ENCODE assay signal across 9 mouse cellular contexts in the genomic region with DNA sequence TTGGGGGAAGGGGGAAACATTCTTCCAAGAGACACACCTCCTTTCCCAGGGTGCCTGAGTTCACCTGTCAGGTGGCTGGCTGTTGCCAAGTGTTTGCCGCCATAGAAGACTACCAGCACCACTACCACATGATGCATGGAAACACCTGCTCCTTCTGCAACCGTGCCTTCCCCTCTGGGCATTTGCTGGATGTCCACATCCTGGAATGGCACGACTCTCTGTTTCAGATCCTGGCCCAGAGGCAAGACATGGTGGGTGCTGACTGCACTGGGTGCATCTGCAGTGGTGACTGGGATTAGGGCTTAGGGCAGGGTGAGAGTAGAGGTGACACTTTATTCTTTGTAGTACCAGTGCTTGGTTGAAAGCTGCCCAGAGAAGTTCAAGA. TPM values are rescaled to one million over a fixed set of nuclear protein-coding genes. Genes with fewer than 3 reads are reported as not detected.
A peak's percentile ranks its signal among the peaks of the same experiment; 100 is the strongest.
DNase-seq lines count a peak whose midpoint lies in the region; ATAC-seq and TF ChIP-seq lines count a peak whose summit lies in the region.
"Had no signal": no experiment of that assay in that cellular context is flagged by ENCODE, and none has a peak within 500 bp of the region (broad histone marks: within the 10 kb centered on the region; RNA-seq: fewer than 3 reads in every experiment).

No protein-coding gene starts in this region.

- H3K27ac ChIP-seq in lung, embryonic 14.5 days (ENCODE audit: low read depth): no peak overlapping the region
- no peak overlapping the region for H3K27ac ChIP-seq in limb, embryonic 12.5 days
- no peak overlapping the region for H3K27ac ChIP-seq in small intestine, adult 2 months (ENCODE audit: insufficient read depth, low read depth, low read length)

- peak overlapping the region; percentile 82 for H3K4me3 ChIP-seq in lung, embryonic 14.5 days (ENCODE audit: low read depth, low read length)
- H3K4me3 ChIP-seq in erythroblast, embryonic 14.5 days (replicated peaks): peak overlapping the region; percentile 77
- peak overlapping the region; percentile 83 for H3K4me3 ChIP-seq in limb, embryonic 12.5 days (replicated peaks)
- peak overlapping the region; percentile 72 for H3K4me3 ChIP-seq in small intestine, adult 2 months (ENCODE audit: low read depth, low read length)

- no peak for TF ChIP-seq POLR2A in small intestine, adult 2 months (IDR thresholded peaks at IDR 0.05; ENCODE audit: low read depth, low read length)

- peaks cover 31% of the 10 kb centered on the region for H3K36me3 ChIP-seq in lung, embryonic 14.5 days (ENCODE audit: insufficient read depth)
- H3K36me3 ChIP-seq in erythroblast, embryonic 14.5 days (ENCODE audit: control insufficient read depth): peaks cover 71% of the 10 kb centered on the region
- peaks cover 53% of the 10 kb centered on the region for H3K36me3 ChIP-seq in limb, embryonic 12.5 days
- H3K36me3 ChIP-seq in small intestine, adult 2 months (ENCODE audit: control insufficient read depth, insufficient read depth, low read length): peaks cover 17% of the 10 kb centered on the region

- no peaks in the 10 kb centered on the region for H3K9me3 ChIP-seq in lung, embryonic 14.5 days (ENCODE audit: low read depth, low read length)
- no peaks in the 10 kb centered on the region for H3K9me3 ChIP-seq in erythroblast, embryonic 14.5 days (ENCODE audit: control insufficient read depth, low read length)
- H3K9me3 ChIP-seq in limb, embryonic 12.5 days: no peaks in the 10 kb centered on the region

- no peak for TF ChIP-seq CTCF in lung, embryonic 14.5 days (IDR thresholded peaks at IDR 0.05; ENCODE audit: low read depth)
- TF ChIP-seq CTCF in small intestine, adult 2 months (IDR thresholded peaks at IDR 0.05; ENCODE audit: extremely low read depth, insufficient read length, insufficient replicate concordance, low read depth, low read length): no peak

- H3K9ac ChIP-seq in lung, embryonic 14.5 days: peak overlapping the region; percentile 38; the same call in 1 of the 2 replicates
- peak overlapping the region; percentile 82; the same call in 1 of the 2 replicates for H3K9ac ChIP-seq in limb, embryonic 12.5 days (replicated peaks)

- H3K4me1 ChIP-seq in lung, embryonic 14.5 days (ENCODE audit: insufficient read depth): 0 out of 2 replicates have a peak, but pooled peaks cover 7% of the 10 kb centered on the region
- peaks cover 35% of the 10 kb centered on the region for H3K4me1 ChIP-seq in erythroblast, embryonic 14.5 days (ENCODE audit: control insufficient read depth)
- H3K4me1 ChIP-seq in limb, embryonic 12.5 days (replicated peaks): peaks cover 21% of the 10 kb centered on the region
- peaks cover 10% of the 10 kb centered on the region; the same call in 1 of the 2 replicates for H3K4me1 ChIP-seq in small intestine, adult 2 months (ENCODE audit: control insufficient read depth, insufficient read depth, insufficient read length, low read length)

- no peaks in the 10 kb centered on the region for H3K27me3 ChIP-seq in lung, embryonic 14.5 days (ENCODE audit: insufficient read depth, low read length)
- no peaks in the 10 kb centered on the region for H3K27me3 ChIP-seq in erythroblast, embryonic 14.5 days (ENCODE audit: control insufficient read depth)
- H3K27me3 ChIP-seq in limb, embryonic 12.5 days: no peaks in the 10 kb centered on the region
- no peaks in the 10 kb centered on the region for H3K27me3 ChIP-seq in small intestine, adult 2 months (ENCODE audit: control insufficient read depth, insufficient read depth, low read length)

- H3K4me2 ChIP-seq in lung, embryonic 14.5 days: peak overlapping the region; percentile 92
- H3K4me2 ChIP-seq in limb, embryonic 12.5 days: peak overlapping the region; percentile 87

- 54% methylated on average over 3 of the region's 3 CpGs for WGBS in lung, embryonic 14.5 days
- 63% methylated on average over 3 of the region's 3 CpGs for WGBS in limb, embryonic 12.5 days
- WGBS in small intestine, adult 2 months: 22% methylated on average over 3 of the region's 3 CpGs

- ATAC-seq in lung, embryonic 14.5 days (ENCODE audit: insufficient read depth): no peak
- ATAC-seq in limb, embryonic 12.5 days (ENCODE audit: insufficient number of reproducible peaks, insufficient read depth, low FRiP score, low TSS enrichment, low read depth): no peak

- no peak for DNase-seq in lung, embryonic 14.5 days
- DNase-seq in lung, postnatal 25 days (ENCODE audit: low spot score): no peak
- no peak for DNase-seq in natural killer cell, adult 2 months (ENCODE audit: low spot score in 2 of 2)
- no peak for DNase-seq in thymus, postnatal 4 days
- no peak for DNase-seq in retina, embryonic 14.5 days (ENCODE audit: low spot score)

RNA-seq across cellular contexts. Expression of a gene that starts 0.7 kb away (rescaled TPM):
- 63.0 and 65.8 TPM in 2 replicates for polyA plus RNA-seq in lung, embryonic 14.5 days (2014; fragmentation: Nextera tagmentation; extraction: Ambion mirVana)
- 1.0 and 1.5 TPM in 2 replicates for polyA plus RNA-seq in erythroblast, embryonic 14.5 days (2012)
- polyA plus RNA-seq in limb, embryonic 12.5 days (2016; fragmentation: Nextera tagmentation; extraction: Ambion mirVana): 82.3 and 82.8 TPM in 2 replicates
- 5.1 and 9.1 TPM in 2 replicates for polyA plus RNA-seq in small intestine, adult 2 months (2012; rRNA removed)

RNA-seq across cellular contexts. Expression of a gene that starts 1.0 kb away (rescaled TPM):
- polyA plus RNA-seq in lung, embryonic 14.5 days (2014; fragmentation: Nextera tagmentation; extraction: Ambion mirVana): 39.1 and 39.5 TPM in 2 replicates
- 4.2 and 4.6 TPM in 2 replicates for polyA plus RNA-seq in erythroblast, embryonic 14.5 days (2012)
- polyA plus RNA-seq in limb, embryonic 12.5 days (2016; fragmentation: Nextera tagmentation; extraction: Ambion mirVana): 41.4 and 43.0 TPM in 2 replicates
- 54.9 and 68.9 TPM in 2 replicates for polyA plus RNA-seq in small intestine, adult 2 months (2012; rRNA removed)

RNA-seq across cellular contexts. Expression of a gene that starts 11.7 kb away (rescaled TPM):
- polyA plus RNA-seq in lung, embryonic 14.5 days (2014; fragmentation: Nextera tagmentation; extraction: Ambion mirVana): not detected in 2 replicates
- polyA plus RNA-seq in erythroblast, embryonic 14.5 days (2012): not detected in 2 replicates
- polyA plus RNA-seq in limb, embryonic 12.5 days (2016; fragmentation: Nextera tagmentation; extraction: Ambion mirVana): 0.10 TPM in 1 of 2 replicates, not detected in the other
- polyA plus RNA-seq in small intestine, adult 2 months (2012; rRNA removed): 0.10 TPM in 1 of 2 replicates, not detected in the other
- polyA plus RNA-seq: inflammation-experienced regulatory T-cells, adult 6 months had no signal

RNA-seq across cellular contexts. Expression of a gene that starts 44.8 kb away (rescaled TPM):
- polyA plus RNA-seq in lung, embryonic 14.5 days (2014; fragmentation: Nextera tagmentation; extraction: Ambion mirVana): 1.7 and 2.0 TPM in 2 replicates
- polyA plus RNA-seq in erythroblast, embryonic 14.5 days (2012): 0.05 and 0.21 TPM in 2 replicates
- polyA plus RNA-seq in limb, embryonic 12.5 days (2016; fragmentation: Nextera tagmentation; extraction: Ambion mirVana): 2.1 and 2.7 TPM in 2 replicates
- 4.9 and 7.3 TPM in 2 replicates for polyA plus RNA-seq in small intestine, adult 2 months (2012; rRNA removed)

RNA-seq across cellular contexts. Expression of a gene that starts 45.2 kb away (rescaled TPM):
- polyA plus RNA-seq in lung, embryonic 14.5 days (2014; fragmentation: Nextera tagmentation; extraction: Ambion mirVana): 0.46 TPM in 1 of 2 replicates, not detected in the other
- 0.04 TPM in 1 of 2 replicates, not detected in the other for polyA plus RNA-seq in erythroblast, embryonic 14.5 days (2012)
- 1.8 and 2.5 TPM in 2 replicates for polyA plus RNA-seq in limb, embryonic 12.5 days (2016; fragmentation: Nextera tagmentation; extraction: Ambion mirVana)
- 1.0 and 1.4 TPM in 2 replicates for polyA plus RNA-seq in small intestine, adult 2 months (2012; rRNA removed)
- polyA plus RNA-seq: inflammation-experienced regulatory T-cells, adult 6 months had no signal
